Mouse (Mus musculus) lung, adult 2 months (tissue): ENCODE measurements around the gene Atp10a.

Experiments
- CTCF ChIP-seq: fragments of 200-500 bp; IDR thresholded peaks from 2 replicates; pipeline ENCODE4 v1.5.1; 2011; ENCODE audit warnings: mild to moderate bottlenecking, low read length, control low read depth; ENCODE audit not compliant: insufficient read depth
- POLR2A ChIP-seq: fragments of 200-500 bp; IDR thresholded peaks from 2 replicates; pipeline ENCODE4 v1.6.1; 2011; ENCODE audit warnings: low read depth, mild to moderate bottlenecking, control low read depth, low read length, borderline replicate concordance; ENCODE audit errors: extremely low read depth

- TF ChIP-seq CTCF: no peak
- TF ChIP-seq POLR2A: no peak
These were observed 111.3 kb downstream of the Atp10a start for GRCm38 (mm10) chr7:58767257-58767656.
